Comparison of ENCODE assay signal across 17 mouse cellular contexts in the genomic region with DNA sequence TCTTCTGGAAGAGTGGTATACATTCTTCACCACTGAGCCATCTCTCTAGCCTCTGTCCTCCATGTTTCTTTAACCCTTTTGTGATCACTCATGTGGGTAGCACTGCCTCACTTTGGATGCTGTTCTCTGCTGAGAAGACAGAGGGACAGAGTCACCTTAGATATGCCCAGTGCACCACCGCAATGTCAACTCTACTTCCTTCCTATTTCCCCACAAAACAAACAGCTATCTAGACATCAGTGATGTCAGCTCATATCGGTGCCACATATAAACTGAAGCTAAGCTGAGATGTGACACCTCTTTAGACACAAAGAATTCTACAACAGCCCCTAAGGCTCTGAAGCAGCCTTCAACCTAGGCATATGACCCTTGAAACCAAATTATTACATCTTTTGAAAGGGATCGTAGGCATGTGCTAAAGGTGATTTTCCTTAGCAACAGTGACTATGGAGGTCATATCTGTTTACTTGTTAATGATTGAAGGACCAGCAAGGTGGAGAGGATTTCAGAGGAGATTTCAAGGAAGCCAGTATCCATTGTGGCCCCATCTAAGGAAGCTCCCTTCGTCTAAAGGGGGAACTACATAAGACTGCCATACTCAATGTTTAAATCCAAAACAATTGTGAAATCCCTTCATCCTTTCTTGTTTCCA. TPM values are rescaled to one million over a fixed set of nuclear protein-coding genes. Genes with fewer than 3 reads are reported as not detected.
DNase-seq lines count a peak whose midpoint lies in the region; ATAC-seq and TF ChIP-seq lines count a peak whose summit lies in the region.
"Had no signal": no experiment of that assay in that cellular context is flagged by ENCODE, and none has a peak within 500 bp of the region (broad histone marks: within the 10 kb centered on the region; RNA-seq: fewer than 3 reads in every experiment).

No protein-coding gene starts in this region.

- 0 out of 2 replicates have a peak, but pooled peaks cover 3% of the 10 kb centered on the region for H3K4me1 ChIP-seq in kidney, adult 2 months (ENCODE audit: control insufficient read depth, insufficient read depth, low read length)
- peaks cover 62% of the 10 kb centered on the region for H3K4me1 ChIP-seq in liver, embryonic 15.5 days (replicated peaks)
- no peaks in the 10 kb centered on the region for H3K4me1 ChIP-seq in stomach, postnatal 0 days (replicated peaks; ENCODE audit: control insufficient read depth, insufficient read depth)
- H3K4me1 ChIP-seq in heart, adult 2 months (ENCODE audit: control insufficient read depth, insufficient read depth, low read length), result no peaks in the 10 kb centered on the region

- intact Hi-C loops in heart, adult 2 months (cut with DNase I), result no loop called here

- no peak for TF ChIP-seq CTCF in kidney, adult 2 months (conservative IDR thresholded peaks at IDR 0.05; ENCODE audit: insufficient read depth, insufficient read length, low read depth, low read length)
- no peak for TF ChIP-seq CTCF in stomach, postnatal 0 days (IDR thresholded peaks at IDR 0.05; ENCODE audit: low read depth)
- TF ChIP-seq CTCF in heart, adult 2 months (IDR thresholded peaks at IDR 0.05), result no peak

- H3K9ac ChIP-seq in liver, embryonic 15.5 days, result no peak overlapping the region
- no peak overlapping the region for H3K9ac ChIP-seq in stomach, postnatal 0 days (ENCODE audit: low read length)
- no peak overlapping the region for H3K9ac ChIP-seq in heart, adult 2 months (ENCODE audit: low read depth, low read length)

- H3K4me3 ChIP-seq in kidney, adult 2 months (ENCODE audit: insufficient read depth, low read depth, low read length), result no peak overlapping the region
- H3K4me3 ChIP-seq in liver, embryonic 15.5 days (replicated peaks), result no peak overlapping the region
- H3K4me3 ChIP-seq in stomach, postnatal 0 days (ENCODE audit: low read depth, low read length), result no peak overlapping the region
- H3K4me3 ChIP-seq in heart, adult 2 months, result no peak overlapping the region
- H3K4me3 ChIP-seq: forebrain, embryonic 10.5 days; layer of hippocampus, adult 2 months had no signal

- H3K79me2 ChIP-seq in heart, adult 2 months (replicated peaks; ENCODE audit: control insufficient read depth, insufficient read depth, low read length), result no peaks in the 10 kb centered on the region

- H3K27ac ChIP-seq in kidney, adult 2 months (ENCODE audit: insufficient read depth, low read depth, low read length), result no peak overlapping the region
- peak overlapping the region; percentile 79 for H3K27ac ChIP-seq in liver, embryonic 15.5 days (replicated peaks)
- no peak overlapping the region for H3K27ac ChIP-seq in stomach, postnatal 0 days (replicated peaks)
- no peak overlapping the region for H3K27ac ChIP-seq in heart, adult 2 months
- H3K27ac ChIP-seq: forebrain, embryonic 10.5 days; layer of hippocampus, adult 2 months had no signal

- no peak for TF ChIP-seq POLR2A in kidney, adult 2 months (IDR thresholded peaks at IDR 0.05; ENCODE audit: low read depth, low read length)
- TF ChIP-seq POLR2A in heart, adult 2 months (IDR thresholded peaks at IDR 0.05; ENCODE audit: insufficient read depth, low read depth, low read length), result no peak

- DNase-seq in kidney, adult 2 months, result peak; percentile 13
- DNase-seq in kidney, adult 11 months, result no peak
- no peak for DNase-seq in stomach, postnatal 0 days (ENCODE audit: low spot score)
- DNase-seq in urinary bladder, postnatal 36 days (ENCODE audit: low spot score in 2 of 2), result no peak
- no peak for DNase-seq in heart, adult 2 months
- DNase-seq in cerebellum, postnatal 4 days (ENCODE audit: low spot score in 2 of 2), result no peak
- DNase-seq: adrenal gland, postnatal 25 days; cerebellum, adult 11-12 months; heart, postnatal 14 days; kidney, adult 18-20 months; right cerebral cortex, postnatal 4 days had no signal

- peak; percentile 35; the same call in 1 of the 2 replicates for ATAC-seq in erythroid progenitor cell, adult 5-6 weeks (replicated peaks; ENCODE audit: low FRiP score, poor library complexity, severe bottlenecking)
- ATAC-seq in liver, embryonic 15.5 days (ENCODE audit: insufficient read depth), result no peak
- peak; percentile 51; the same call in 1 of the 2 replicates for ATAC-seq in stomach, postnatal 0 days (ENCODE audit: low FRiP score, low TSS enrichment)
- ATAC-seq: lung, postnatal 0 days; midbrain, embryonic 16.5 days had no signal

- peak overlapping the region; percentile 40; the same call in 1 of the 2 replicates for H3K4me2 ChIP-seq in liver, embryonic 15.5 days
- H3K4me2 ChIP-seq in stomach, postnatal 0 days (replicated peaks; ENCODE audit: low read depth), result no peak overlapping the region

- no peaks in the 10 kb centered on the region for H3K9me3 ChIP-seq in liver, embryonic 15.5 days (replicated peaks)
- no peaks in the 10 kb centered on the region for H3K9me3 ChIP-seq in stomach, postnatal 0 days (ENCODE audit: control insufficient read depth, low read length)
- H3K9me3 ChIP-seq: forebrain, embryonic 10.5 days had no signal

- no peak for TF ChIP-seq EP300 in stomach, postnatal 0 days (optimal IDR thresholded peaks at IDR 0.05)
- TF ChIP-seq EP300 in heart, adult 2 months (IDR thresholded peaks at IDR 0.05; ENCODE audit: insufficient read depth, low read depth, low read length), result no peak

- H3K36me3 ChIP-seq in kidney, adult 2 months (ENCODE audit: control insufficient read depth, insufficient read depth, low read length), result no peaks in the 10 kb centered on the region
- no peaks in the 10 kb centered on the region for H3K36me3 ChIP-seq in liver, embryonic 15.5 days (replicated peaks)
- H3K36me3 ChIP-seq in stomach, postnatal 0 days (ENCODE audit: control insufficient read depth, insufficient read depth, low read length), result no peaks in the 10 kb centered on the region
- no peaks in the 10 kb centered on the region; the same call in 1 of the 2 replicates for H3K36me3 ChIP-seq in heart, adult 2 months (ENCODE audit: control insufficient read depth, insufficient read depth, low read length)
- H3K36me3 ChIP-seq: forebrain, embryonic 10.5 days had no signal

- no peaks in the 10 kb centered on the region for H3K27me3 ChIP-seq in kidney, adult 2 months (replicated peaks; ENCODE audit: control insufficient read depth, insufficient read depth, low read length)
- H3K27me3 ChIP-seq in liver, embryonic 15.5 days, result no peaks in the 10 kb centered on the region
- no peaks in the 10 kb centered on the region for H3K27me3 ChIP-seq in stomach, postnatal 0 days (ENCODE audit: control insufficient read depth, insufficient read depth, low read length)
- no peaks in the 10 kb centered on the region for H3K27me3 ChIP-seq in heart, adult 2 months (ENCODE audit: control insufficient read depth, insufficient read depth, low read length)

- WGBS in kidney, adult 2 months, result 62% methylated on average over 4 of the region's 4 CpGs
- 40% methylated on average over 4 of the region's 4 CpGs for whole genome bisulfite sequencing in liver, embryonic 15.5 days (ENCODE audit: insufficient replicate concordance)
- WGBS in stomach, postnatal 0 days, result 68% methylated on average over 4 of the region's 4 CpGs
- 80% methylated on average over 4 of the region's 4 CpGs for WGBS in heart, adult 2 months

RNA-seq across cellular contexts. Expression of gene Pip5k1b, which starts 26.6 kb away (rescaled TPM):
- polyA plus RNA-seq in kidney, adult 2 months (2012; rRNA removed), result 3.7 and 4.0 TPM in 2 replicates
- 96.8 and 117 TPM in 2 replicates for total RNA-seq in erythroid progenitor cell, adult 5-6 weeks (2015; ENCODE audit: low replicate concordance)
- total RNA-seq in erythroid progenitor cell, adult 5-6 weeks (2017; ENCODE audit: low replicate concordance), result 70.0 and 92.0 TPM in 2 replicates
- polyA plus RNA-seq in liver, embryonic 15.5 days (2015; fragmentation: Nextera tagmentation; extraction: Ambion mirVana), result 8.5 and 9.5 TPM in 2 replicates
- polyA plus RNA-seq in stomach, postnatal 0 days (2015; fragmentation: Nextera tagmentation; extraction: Ambion mirVana), result 5.2 and 5.5 TPM in 2 replicates
- total RNA-seq in heart, adult 2 months (2021), result 10 to 100 TPM; 22.2 to 23.1 TPM
- polyA plus RNA-seq in heart, adult 2 months (2012; rRNA removed), result 14.6 and 24.0 TPM in 2 replicates

RNA-seq across cellular contexts. Expression of gene Fam122a, which starts 51.9 kb away (rescaled TPM):
- 31.3 and 36.3 TPM in 2 replicates for polyA plus RNA-seq in kidney, adult 2 months (2012; rRNA removed)
- total RNA-seq in erythroid progenitor cell, adult 5-6 weeks (2015; ENCODE audit: low replicate concordance), result 39.0 and 93.7 TPM in 2 replicates
- total RNA-seq in erythroid progenitor cell, adult 5-6 weeks (2017; ENCODE audit: low replicate concordance), result 14.2 and 16.3 TPM in 2 replicates
- polyA plus RNA-seq in liver, embryonic 15.5 days (2015; fragmentation: Nextera tagmentation; extraction: Ambion mirVana), result 24.9 and 25.7 TPM in 2 replicates
- polyA plus RNA-seq in stomach, postnatal 0 days (2015; fragmentation: Nextera tagmentation; extraction: Ambion mirVana), result 42.2 and 46.2 TPM in 2 replicates
- 10 to 100 TPM; 25.2 to 28.8 TPM for total RNA-seq in heart, adult 2 months (2021)
- polyA plus RNA-seq in heart, adult 2 months (2012; rRNA removed), result 26.4 and 27.4 TPM in 2 replicates
